Mouse (Mus musculus) neural tube, embryonic 11.5 days (tissue): Measurements from ENCODE around the gene Lsm11. TPM values are rescaled to one million over a fixed set of nuclear protein-coding genes. Genes with fewer than 3 reads are reported as not detected.
A peak's percentile ranks its signal among the peaks of the same experiment; 100 is the strongest.
"Not testable (repeated sequence)": the region's sequence is repeated elsewhere in the genome, so short reads cannot be mapped to it uniquely, and the experiment has no call there.

Experiments used
- ATAC-seq: fragments of 200-750 bp; cut with Nextera tagmentation; 2 replicates; pipeline ENCODE4 v1.8.0; 2017; ENCODE audit warnings: moderate number of reproducible peaks, mild to moderate bottlenecking, moderate TSS enrichment, moderate library complexity; ENCODE audit not compliant: insufficient read depth, low FRiP score, low TSS enrichment
- DNase-seq: peaks from one replicate; pipeline ENCODE4 v3.0.0-alpha.2; 2015; ENCODE audit warnings: low spot score
- H3K27ac ChIP-seq: fragments of 300-500 bp; sonication (generic); 2 replicates; pipeline ENCODE4 v1.5.1; 2014; ENCODE audit warnings: low read depth, mild to moderate bottlenecking, low read length
- H3K27me3 ChIP-seq: fragments of 300-500 bp; sonication (generic); 2 replicates; pipeline ENCODE4 v1.6.1; 2014; ENCODE audit warnings: mild to moderate bottlenecking, low read length, mixed read lengths; ENCODE audit not compliant: control insufficient read depth, insufficient read depth
- H3K36me3 ChIP-seq: fragments of 300-500 bp; sonication (generic); 2 replicates; pipeline ENCODE4 v1.6.1; 2014; ENCODE audit warnings: mild to moderate bottlenecking, low read length, moderate library complexity, mixed read lengths; ENCODE audit not compliant: control insufficient read depth, insufficient read depth
- H3K4me1 ChIP-seq: fragments of 300-500 bp; sonication (generic); 2 replicates; pipeline ENCODE4 v1.6.1; 2014; ENCODE audit warnings: low read length, mixed read lengths; ENCODE audit not compliant: control insufficient read depth, insufficient read depth
- H3K4me2 ChIP-seq: fragments of 300-500 bp; sonication (generic); 2 replicates; pipeline ENCODE4 v1.6.1; 2014; ENCODE audit warnings: low read depth, mild to moderate bottlenecking, moderate library complexity
- H3K4me3 ChIP-seq: fragments of 300-500 bp; sonication (generic); 2 replicates; pipeline ENCODE4 v1.5.1; 2014; ENCODE audit warnings: low read depth, low read length
- H3K9ac ChIP-seq: fragments of 300-500 bp; sonication (generic); 2 replicates; pipeline ENCODE4 v1.6.1; 2014; ENCODE audit warnings: mild to moderate bottlenecking, low read length
- H3K9me3 ChIP-seq: fragments of 300-500 bp; sonication (generic); 2 replicates; pipeline ENCODE4 v1.6.1; 2016; ENCODE audit warnings: low read length; ENCODE audit not compliant: control insufficient read depth
- WGBS: fragments of 180-500 bp; shearing (Covaris S2); extraction: QIAGEN DNeasy Blood & Tissue Kit; methylation state at CpG from one replicate; pipeline ENCODE4 v1.1.7; 2014; 5-methylcytosine and 5-hydroxymethylcytosine counted together
- polyA plus RNA-seq: library from polyadenylated mRNA; unstranded; fragments of >200 nt; fragmentation: Nextera tagmentation; extraction: Ambion mirVana; gene quantifications from 2 replicates; pipeline ENCODE4 v1.2.1, GENCODE M21; 2014

The Lsm11 gene
- polyA plus RNA-seq, 1 experiment from 2014 or later = 11.3 TPM

DNA sequence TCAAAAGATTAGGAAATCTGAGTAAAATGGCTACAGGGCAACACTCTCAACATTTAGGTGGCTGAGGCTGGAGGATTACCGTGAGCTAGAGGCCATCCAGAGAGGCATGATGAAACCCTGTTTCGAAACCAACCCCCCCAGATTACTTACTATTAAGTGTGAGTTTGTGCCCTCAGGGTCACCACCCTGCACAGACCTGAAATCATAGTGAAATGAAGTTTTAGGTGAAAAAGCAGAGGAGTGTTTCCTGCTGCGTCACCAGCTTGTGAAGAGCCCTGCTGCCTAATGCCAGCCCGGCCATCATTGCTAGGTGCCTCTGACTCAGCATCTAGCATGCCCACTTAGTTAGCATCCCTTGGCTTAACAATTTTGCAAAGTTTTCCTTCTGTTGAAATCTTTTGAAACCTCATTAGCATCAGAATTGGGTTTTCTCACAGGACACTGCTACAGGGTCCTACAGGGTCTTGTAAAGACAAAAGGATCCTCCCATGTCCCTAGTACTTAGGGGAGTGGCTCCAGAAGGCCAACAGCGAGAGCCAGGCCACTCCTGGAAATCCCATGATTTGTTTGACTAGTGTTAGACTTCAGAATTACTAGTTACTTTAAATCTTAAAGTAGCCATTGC lies 59.0 kb downstream of the Lsm11 start:
- Histone ChIP-seq H3K9ac (no peak overlapping the region), H3K9me3 (no peaks in the 10 kb centered on the region), H3K4me1 (no peaks in the 10 kb centered on the region), H3K4me3 (no peak overlapping the region), H3K27ac (no peak overlapping the region), H3K4me2 (no peak overlapping the region), H3K36me3 (no peaks in the 10 kb centered on the region), H3K27me3 (no peaks in the 10 kb centered on the region)
- DNase-seq (no peak), ATAC-seq (no peak)
- 78% methylated on average over 5 of the region's 5 CpGs for WGBS

DNA sequence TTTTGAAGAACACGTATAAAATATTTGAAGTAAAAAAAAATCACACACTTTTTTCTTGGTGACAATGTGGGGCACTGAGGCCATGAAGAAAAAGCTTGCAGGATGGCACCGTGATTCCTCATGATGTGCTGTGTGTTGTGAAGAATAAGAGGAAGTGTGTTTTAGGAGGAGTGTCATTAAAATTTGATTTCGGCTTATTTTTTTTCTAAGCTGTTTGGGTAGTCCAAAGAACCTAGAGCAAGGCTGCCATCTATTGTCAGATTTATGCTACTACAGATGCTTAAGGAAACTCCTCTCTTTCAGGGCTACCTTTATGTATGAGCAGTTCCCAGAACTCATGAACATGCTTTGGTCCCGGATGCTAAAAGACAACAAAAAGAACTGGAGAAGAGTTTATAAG lies 60.7 kb downstream of the Lsm11 start:
- ATAC-seq = no peak
- no peak overlapping the region for H3K4me2 ChIP-seq
- H3K9me3 ChIP-seq = no peaks in the 10 kb centered on the region
- no peaks in the 10 kb centered on the region for H3K27me3 ChIP-seq
- no peak for DNase-seq
- H3K27ac ChIP-seq = no peak overlapping the region
- H3K4me3 ChIP-seq = no peak overlapping the region
- WGBS = 75% methylated on average over 4 of the region's 4 CpGs
- no peaks in the 10 kb centered on the region for H3K36me3 ChIP-seq
- H3K9ac ChIP-seq = no peak overlapping the region
- H3K4me1 ChIP-seq = no peaks in the 10 kb centered on the region

DNA sequence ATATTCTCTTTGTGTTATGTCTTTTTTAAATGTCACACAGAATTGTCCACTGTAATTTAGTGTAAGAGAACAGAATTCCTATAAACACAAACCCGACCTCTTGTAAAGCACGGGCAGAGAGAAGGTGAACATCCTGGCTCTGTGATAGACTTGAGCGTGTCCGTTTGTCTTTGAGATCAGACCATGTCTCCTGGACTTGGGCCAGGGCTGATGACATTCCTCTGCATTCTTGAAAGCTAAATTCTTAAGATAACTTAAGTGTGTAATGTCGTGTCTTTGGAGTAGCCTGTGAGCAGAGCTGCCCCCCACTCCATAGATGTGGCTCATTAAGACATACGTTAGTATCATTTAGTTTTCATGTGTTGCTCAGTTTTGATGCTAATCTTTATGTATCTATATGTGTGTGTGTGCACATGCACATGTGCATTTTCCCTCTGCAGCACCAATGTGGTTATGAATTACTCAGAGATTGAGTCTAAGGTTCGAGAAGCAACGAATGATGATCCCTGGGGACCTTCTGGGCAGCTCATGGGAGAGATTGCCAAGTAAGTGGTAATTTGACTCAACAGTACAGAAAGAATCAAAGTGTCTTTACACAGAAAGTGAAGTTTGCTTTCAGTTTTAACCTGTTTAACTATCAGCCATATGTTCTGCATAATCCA lies 61.3 kb downstream of the Lsm11 start:
- Histone ChIP-seq H3K36me3 (no peaks in the 10 kb centered on the region), H3K27ac (no peak overlapping the region), H3K9ac (no peak overlapping the region), H3K9me3 (no peaks in the 10 kb centered on the region), H3K4me3 (no peak overlapping the region), H3K4me2 (no peak overlapping the region), H3K27me3 (no peaks in the 10 kb centered on the region), H3K4me1 (no peaks in the 10 kb centered on the region)
- DNase-seq (no peak), ATAC-seq (no peak)
- WGBS = 77% methylated on average over 8 of the region's 8 CpGs

DNA sequence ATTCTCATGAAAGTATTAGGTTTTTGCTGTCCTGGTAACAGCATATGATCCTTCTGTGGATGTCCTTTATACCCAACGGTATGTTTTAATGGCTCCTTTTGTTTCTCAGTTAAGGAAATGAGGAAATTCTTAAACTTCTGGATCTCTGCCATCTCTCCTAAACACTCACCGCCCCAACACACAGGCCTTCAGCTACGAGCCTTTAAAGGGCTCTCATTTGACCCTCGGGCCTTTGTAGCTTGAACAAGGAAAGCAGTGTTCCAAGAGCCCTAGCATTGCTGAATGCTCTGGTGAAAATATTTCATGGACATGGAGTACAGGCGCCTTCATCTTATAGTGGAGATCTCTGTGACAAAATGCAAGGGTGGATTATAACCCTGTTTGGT lies 63.1 kb downstream of the Lsm11 start:
- Histone ChIP-seq H3K27me3 (no peaks in the 10 kb centered on the region), H3K4me3 (no peak overlapping the region), H3K9me3 (no peaks in the 10 kb centered on the region), H3K4me1 (no peaks in the 10 kb centered on the region), H3K27ac (no peak overlapping the region), H3K9ac (no peak overlapping the region), H3K4me2 (no peak overlapping the region), H3K36me3 (no peaks in the 10 kb centered on the region)
- ATAC-seq = peak; percentile 60; the same call in 1 of the 2 replicates
- WGBS = 53% methylated on average over 5 of the region's 5 CpGs
- DNase-seq = peak; percentile 17

DNA sequence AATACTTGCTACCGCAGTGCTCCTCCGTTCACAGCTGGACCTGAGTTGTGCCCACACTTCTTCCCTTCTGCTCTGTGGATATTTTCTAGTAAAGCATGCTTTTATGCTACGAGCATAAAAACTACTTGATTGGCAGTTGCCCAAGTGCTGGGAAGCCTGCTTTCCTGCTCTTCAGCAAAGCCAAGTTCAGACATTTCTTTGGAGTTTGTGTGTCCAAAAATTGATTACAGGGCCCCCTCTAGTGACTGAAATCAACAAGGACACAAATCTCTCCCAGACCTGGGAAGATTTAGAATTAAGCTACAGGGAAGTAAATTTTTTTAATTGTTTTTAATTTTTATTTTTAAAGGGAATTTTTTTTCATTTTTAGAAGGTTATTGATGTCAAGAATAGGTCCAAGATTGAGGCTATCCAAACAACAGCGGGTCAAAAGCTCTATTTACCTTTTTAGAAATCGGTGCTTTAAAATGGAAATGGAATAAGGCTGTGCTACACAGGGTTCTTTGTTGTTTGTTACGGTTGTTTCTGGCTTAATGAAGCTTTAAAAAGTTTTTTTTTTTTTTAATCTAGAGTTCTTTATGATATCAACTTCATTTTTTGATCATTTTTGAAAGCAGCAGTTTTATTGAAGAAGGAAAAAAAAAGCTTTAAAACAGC lies 63.6 kb downstream of the Lsm11 start:
- H3K4me1 ChIP-seq = no peaks in the 10 kb centered on the region
- H3K36me3 ChIP-seq = no peaks in the 10 kb centered on the region
- ATAC-seq = no peak
- 73% methylated on average over 6 of the region's 6 CpGs for WGBS
- no peaks in the 10 kb centered on the region for H3K27me3 ChIP-seq
- peak; percentile 21 for DNase-seq
- no peak overlapping the region for H3K9ac ChIP-seq
- H3K4me3 ChIP-seq = no peak overlapping the region
- no peak overlapping the region for H3K27ac ChIP-seq
- no peaks in the 10 kb centered on the region for H3K9me3 ChIP-seq
- H3K4me2 ChIP-seq = no peak overlapping the region

DNA sequence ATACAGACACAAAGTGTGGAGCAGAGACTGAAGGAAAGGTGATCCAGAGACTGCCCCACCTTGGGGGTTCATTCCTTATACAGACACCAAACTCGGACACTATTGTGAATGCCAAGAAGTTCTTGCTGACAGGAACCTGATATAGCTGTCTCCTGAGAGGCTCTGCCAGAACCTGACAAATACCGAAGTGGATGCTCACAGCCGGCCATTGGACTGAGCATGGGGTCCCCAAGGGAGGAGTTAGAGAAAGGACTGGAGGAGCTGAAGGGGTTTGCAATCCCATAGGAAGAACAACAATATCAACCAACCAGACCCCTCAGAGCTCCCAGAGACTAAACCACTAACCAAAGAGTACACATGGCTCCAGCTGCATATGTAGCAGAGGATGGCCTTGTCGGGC lies 65.4 kb downstream of the Lsm11 start:
- H3K9ac ChIP-seq, H3K4me3 ChIP-seq, H3K4me1 ChIP-seq, H3K27ac ChIP-seq, H3K9me3 ChIP-seq, H3K27me3 ChIP-seq, H3K4me2 ChIP-seq, ATAC-seq, DNase-seq, H3K36me3 ChIP-seq: not testable (repeated sequence)
- 78% methylated on average over 4 of the region's 4 CpGs for WGBS

Other genes with a start within 250 kb of the Lsm11 start
- gene Clint1, start 92.9 kb downstream of the Lsm11 start, polyA plus RNA-seq = 67.7 and 68.8 TPM in 2 replicates
- gene Thg1l, start 10.6 kb upstream of the Lsm11 start, polyA plus RNA-seq = 14.1 and 14.9 TPM in 2 replicates
- 0.09 and 0.26 TPM in 2 replicates for gene Sox30, start 35.4 kb upstream of the Lsm11 start, polyA plus RNA-seq
- gene Gm12166, start 107.4 kb upstream of the Lsm11 start, polyA plus RNA-seq = 3.3 TPM in 2 replicates
- 17.7 and 20.0 TPM in 2 replicates for gene Adam19, start 111.1 kb upstream of the Lsm11 start, polyA plus RNA-seq
- gene Nipal4, start 221.6 kb upstream of the Lsm11 start, polyA plus RNA-seq = 0.64 and 0.69 TPM in 2 replicates